Mouse (Mus musculus) liver, embryonic 12.5 days (tissue): ENCODE measurements at regions not wholly inside any gene's neighbourhood (a gene's known extent, or its start where the extent isn't known, plus 50 kb on each side); places are given as distances from the start of the nearest gene placed in this dataset.

ENCODE experiments used
- ATAC-seq: fragments of 200-750 bp; cut with Nextera tagmentation; 2 replicates; pipeline ENCODE4 v1.8.0; 2017; ENCODE audit warnings: moderate number of reproducible peaks, mild to moderate bottlenecking, moderate library complexity
- H3K27ac ChIP-seq: fragments of 300-500 bp; sonication (generic); 2 replicates; pipeline ENCODE4 v1.5.1; 2016; ENCODE audit warnings: mild to moderate bottlenecking
- H3K27me3 ChIP-seq: fragments of 300-500 bp; sonication (generic); replicated peaks from 2 replicates; pipeline ENCODE4 v1.6.1; 2016; ENCODE audit warnings: mild to moderate bottlenecking, moderate library complexity
- H3K36me3 ChIP-seq: fragments of 300-500 bp; sonication (generic); 2 replicates; pipeline ENCODE4 v1.6.1; 2016; ENCODE audit warnings: mild to moderate bottlenecking, moderate library complexity
- H3K4me1 ChIP-seq: fragments of 300-500 bp; sonication (generic); 2 replicates; pipeline ENCODE4 v1.6.1; 2016
- H3K4me2 ChIP-seq: fragments of 300-500 bp; sonication (generic); 2 replicates; pipeline ENCODE4 v1.6.1; 2016; ENCODE audit warnings: mild to moderate bottlenecking, moderate library complexity
- H3K4me3 ChIP-seq: fragments of 300-500 bp; sonication (generic); 2 replicates; pipeline ENCODE4 v1.5.1; 2016; ENCODE audit warnings: mild to moderate bottlenecking, moderate library complexity
- H3K9ac ChIP-seq: fragments of 300-500 bp; sonication (generic); 2 replicates; pipeline ENCODE4 v1.6.1; 2016; ENCODE audit warnings: mild to moderate bottlenecking, moderate library complexity
- H3K9me3 ChIP-seq: fragments of 300-500 bp; sonication (generic); replicated peaks from 2 replicates; pipeline ENCODE4 v1.6.1; 2016; ENCODE audit warnings: mild to moderate bottlenecking, moderate library complexity
- WGBS: fragments of 180-500 bp; shearing (Covaris S2); methylation state at CpG from one replicate; pipeline ENCODE4 v1.1.7; 2016; ENCODE audit not compliant: insufficient replicate concordance; 5-methylcytosine and 5-hydroxymethylcytosine counted together

- Histone ChIP-seq H3K36me3 (no peaks in the 10 kb centered on the region), H3K27ac (no peak overlapping the region), H3K9me3 (no peaks in the 10 kb centered on the region), H3K27me3 (no peaks in the 10 kb centered on the region), H3K9ac (no peak overlapping the region), H3K4me1 (no peaks in the 10 kb centered on the region), H3K4me3 (no peak overlapping the region), H3K4me2 (no peak overlapping the region)
- no peak for ATAC-seq
- WGBS: 60% methylated on average over 3 of the region's 3 CpGs
These were observed 81.9 kb downstream of the Tm2d3 start for GRCm38 (mm10) chr7:65772845-65773244.

GRCm38 (mm10) chr7:65773948-65774347 is 83.0 kb downstream of the Tm2d3 start:
- Histone ChIP-seq H3K4me2 (no peak overlapping the region), H3K9ac (no peak overlapping the region), H3K9me3 (no peaks in the 10 kb centered on the region), H3K4me3 (no peak overlapping the region), H3K36me3 (no peaks in the 10 kb centered on the region), H3K27ac (no peak overlapping the region), H3K27me3 (no peaks in the 10 kb centered on the region), H3K4me1 (no peaks in the 10 kb centered on the region)
- no peak for ATAC-seq
- 54% methylated on average over 2 of the region's 2 CpGs for WGBS

- Histone ChIP-seq H3K4me3 (no peak overlapping the region), H3K9me3 (no peaks in the 10 kb centered on the region), H3K4me2 (no peak overlapping the region), H3K27me3 (no peaks in the 10 kb centered on the region), H3K27ac (no peak overlapping the region), H3K36me3 (no peaks in the 10 kb centered on the region), H3K9ac (no peak overlapping the region), H3K4me1 (no peaks in the 10 kb centered on the region)
- 77% methylated on average over 11 of the region's 11 CpGs for WGBS
- no peak for ATAC-seq
These were observed 83.5 kb downstream of the Tm2d3 start for GRCm38 (mm10) chr7:65774388-65775015.

- no peak for ATAC-seq
- H3K27me3 ChIP-seq: no peaks in the 10 kb centered on the region
- no peaks in the 10 kb centered on the region for H3K36me3 ChIP-seq
- H3K9me3 ChIP-seq: no peaks in the 10 kb centered on the region
- no peaks in the 10 kb centered on the region for H3K4me1 ChIP-seq
- H3K9ac ChIP-seq: no peak overlapping the region
- 71% methylated on average over 3 of the region's 3 CpGs for WGBS
- H3K27ac ChIP-seq: no peak overlapping the region
- no peak overlapping the region for H3K4me2 ChIP-seq
- no peak overlapping the region for H3K4me3 ChIP-seq
These were observed 84.0 kb downstream of the Tm2d3 start for GRCm38 (mm10) chr7:65775016-65775415.

- no peak overlapping the region for H3K27ac ChIP-seq
- no peaks in the 10 kb centered on the region for H3K4me1 ChIP-seq
- no peak overlapping the region for H3K9ac ChIP-seq
- WGBS: 64% methylated on average over 14 of the region's 14 CpGs
- no peak overlapping the region for H3K4me2 ChIP-seq
- no peaks in the 10 kb centered on the region for H3K36me3 ChIP-seq
- H3K4me3 ChIP-seq: no peak overlapping the region
- no peaks in the 10 kb centered on the region for H3K27me3 ChIP-seq
- no peaks in the 10 kb centered on the region for H3K9me3 ChIP-seq
- no peak for ATAC-seq
These were observed 81.7 kb upstream of the Pcsk6 start for GRCm38 (mm10) chr7:65779716-65780372.

- Histone ChIP-seq H3K9me3 (no peaks in the 10 kb centered on the region), H3K27ac (no peak overlapping the region), H3K4me3 (no peak overlapping the region), H3K9ac (no peak overlapping the region), H3K4me2 (no peak overlapping the region), H3K27me3 (no peaks in the 10 kb centered on the region), H3K4me1 (no peaks in the 10 kb centered on the region), H3K36me3 (no peaks in the 10 kb centered on the region)
- ATAC-seq: no peak
- WGBS: 61% methylated on average over 9 of the region's 9 CpGs
These were observed 80.8 kb upstream of the Pcsk6 start for GRCm38 (mm10) chr7:65780578-65781370.

- Histone ChIP-seq H3K4me2 (no peak overlapping the region), H3K4me3 (no peak overlapping the region), H3K9me3 (no peaks in the 10 kb centered on the region), H3K36me3 (no peaks in the 10 kb centered on the region), H3K27me3 (no peaks in the 10 kb centered on the region), H3K27ac (no peak overlapping the region), H3K9ac (no peak overlapping the region), H3K4me1 (no peaks in the 10 kb centered on the region)
- WGBS: 66% methylated on average over 7 of the region's 7 CpGs
- ATAC-seq: no peak
These were observed 79.5 kb upstream of the Pcsk6 start for GRCm38 (mm10) chr7:65782024-65782423.

GRCm38 (mm10) chr7:65783773-65784172 is 77.8 kb upstream of the Pcsk6 start:
- H3K36me3 ChIP-seq: no peaks in the 10 kb centered on the region
- no peaks in the 10 kb centered on the region for H3K4me1 ChIP-seq
- H3K27me3 ChIP-seq: no peaks in the 10 kb centered on the region
- no peaks in the 10 kb centered on the region for H3K9me3 ChIP-seq
- ATAC-seq: no peak
- 45% methylated on average over 4 of the region's 4 CpGs for WGBS
- H3K27ac ChIP-seq: no peak overlapping the region
- H3K4me2 ChIP-seq: no peak overlapping the region
- no peak overlapping the region for H3K9ac ChIP-seq
- H3K4me3 ChIP-seq: no peak overlapping the region

- Histone ChIP-seq H3K9ac (no peak overlapping the region), H3K27ac (no peak overlapping the region), H3K4me3 (no peak overlapping the region), H3K4me2 (no peak overlapping the region), H3K4me1 (no peaks in the 10 kb centered on the region), H3K27me3 (0 out of 2 replicates have a peak, but pooled peaks cover 2% of the 10 kb centered on the region), H3K36me3 (no peaks in the 10 kb centered on the region), H3K9me3 (no peaks in the 10 kb centered on the region)
- 62% methylated on average over 2 of the region's 2 CpGs for WGBS
- ATAC-seq: no peak
These were observed 74.6 kb upstream of the Pcsk6 start for GRCm38 (mm10) chr7:65786916-65787315.

- H3K27me3 ChIP-seq: 0 out of 2 replicates have a peak, but pooled peaks cover 2% of the 10 kb centered on the region
- 36% methylated on average over 5 of the region's 5 CpGs for WGBS
- H3K4me1 ChIP-seq: no peaks in the 10 kb centered on the region
- no peak overlapping the region for H3K4me2 ChIP-seq
- H3K9me3 ChIP-seq: no peaks in the 10 kb centered on the region
- no peak overlapping the region for H3K27ac ChIP-seq
- no peak overlapping the region for H3K4me3 ChIP-seq
- ATAC-seq: no peak
- H3K9ac ChIP-seq: no peak overlapping the region
- H3K36me3 ChIP-seq: no peaks in the 10 kb centered on the region
These were observed 73.7 kb upstream of the Pcsk6 start for GRCm38 (mm10) chr7:65787849-65788248.

GRCm38 (mm10) chr7:65790264-65790663 is 71.3 kb upstream of the Pcsk6 start:
- Histone ChIP-seq H3K4me3 (no peak overlapping the region), H3K9me3 (no peaks in the 10 kb centered on the region), H3K4me1 (no peaks in the 10 kb centered on the region), H3K9ac (no peak overlapping the region), H3K36me3 (no peaks in the 10 kb centered on the region), H3K4me2 (no peak overlapping the region), H3K27me3 (0 out of 2 replicates have a peak, but pooled peaks cover 2% of the 10 kb centered on the region), H3K27ac (no peak overlapping the region)
- WGBS: 56% methylated on average over 6 of the region's 6 CpGs
- no peak for ATAC-seq

GRCm38 (mm10) chr7:65792187-65792823 is 69.2 kb upstream of the Pcsk6 start:
- WGBS: 71% methylated on average over 10 of the region's 10 CpGs
- 0 out of 2 replicates have a peak, but pooled peaks cover 2% of the 10 kb centered on the region for H3K27me3 ChIP-seq
- no peak overlapping the region for H3K4me3 ChIP-seq
- no peak overlapping the region for H3K27ac ChIP-seq
- ATAC-seq: no peak
- H3K4me2 ChIP-seq: no peak overlapping the region
- H3K9me3 ChIP-seq: no peaks in the 10 kb centered on the region
- H3K36me3 ChIP-seq: no peaks in the 10 kb centered on the region
- no peak overlapping the region for H3K9ac ChIP-seq
- H3K4me1 ChIP-seq: no peaks in the 10 kb centered on the region
